Mouse (Mus musculus): ENCODE measurements around the gene Stat5b.

The Stat5b gene

DNA sequence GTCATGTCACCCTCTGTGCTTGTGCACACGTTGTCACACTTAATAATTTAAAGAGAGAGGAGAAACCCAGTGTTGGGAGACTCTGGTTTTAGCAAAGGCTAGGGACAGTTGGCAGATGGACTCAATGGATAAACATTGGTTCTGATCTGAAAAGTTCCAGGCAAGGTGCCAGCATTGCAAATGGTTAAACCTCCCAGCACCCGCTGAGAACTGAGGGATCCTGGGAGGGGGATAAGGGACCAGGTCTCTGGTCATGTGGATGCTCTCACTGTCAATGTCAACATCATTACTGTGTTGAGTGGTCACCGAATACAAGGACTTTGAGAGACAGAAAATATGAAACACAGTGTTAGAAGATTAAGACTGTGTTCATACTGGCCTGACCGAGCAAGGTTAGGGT is 33.7 kb downstream of the Stat5b start:
- DNase-seq (ENCODE audit: low spot score in 2 of 2), result no peak

DNA sequence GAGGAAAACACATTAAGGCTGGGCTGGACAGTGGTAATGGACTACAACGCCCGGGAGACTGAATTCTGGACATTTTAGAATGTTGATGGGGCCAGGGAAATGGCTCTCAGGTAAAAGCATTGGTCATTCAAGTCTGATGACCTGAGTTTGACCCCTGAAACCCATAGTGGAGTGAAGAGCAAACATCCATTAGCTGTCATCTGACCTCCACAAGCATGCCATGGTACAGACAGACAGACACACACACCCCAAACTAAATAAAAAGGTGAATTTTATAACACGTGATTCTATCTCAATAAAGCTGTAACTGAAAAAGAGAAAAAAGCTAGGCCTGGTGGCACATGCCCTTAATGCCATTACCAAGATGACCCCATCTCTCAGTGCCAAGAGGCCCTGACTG is 34.2 kb downstream of the Stat5b start:
- DNase-seq (ENCODE audit: low spot score in 2 of 2), result no peak

DNA sequence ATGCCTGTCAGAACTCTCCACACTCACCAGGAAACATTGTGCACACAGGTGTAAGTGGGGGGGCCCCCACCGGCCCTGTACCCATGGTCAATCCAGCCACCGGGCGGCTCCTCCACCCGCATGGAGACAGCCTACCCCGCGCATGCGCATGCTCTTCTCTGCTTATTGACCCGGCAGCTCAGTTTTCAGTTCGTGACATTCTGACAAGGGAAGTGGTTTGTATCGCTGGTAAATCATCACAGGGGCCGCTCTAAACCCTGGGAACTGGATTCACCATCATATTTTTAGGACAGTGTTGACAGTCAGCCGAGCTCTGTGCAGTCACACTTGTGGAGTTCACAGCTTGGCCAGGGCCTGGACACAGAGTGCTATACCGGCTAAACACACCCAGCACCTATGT is 36.0 kb downstream of the Stat5b start:
- DNase-seq (ENCODE audit: low spot score in 2 of 2), result no peak

DNA sequence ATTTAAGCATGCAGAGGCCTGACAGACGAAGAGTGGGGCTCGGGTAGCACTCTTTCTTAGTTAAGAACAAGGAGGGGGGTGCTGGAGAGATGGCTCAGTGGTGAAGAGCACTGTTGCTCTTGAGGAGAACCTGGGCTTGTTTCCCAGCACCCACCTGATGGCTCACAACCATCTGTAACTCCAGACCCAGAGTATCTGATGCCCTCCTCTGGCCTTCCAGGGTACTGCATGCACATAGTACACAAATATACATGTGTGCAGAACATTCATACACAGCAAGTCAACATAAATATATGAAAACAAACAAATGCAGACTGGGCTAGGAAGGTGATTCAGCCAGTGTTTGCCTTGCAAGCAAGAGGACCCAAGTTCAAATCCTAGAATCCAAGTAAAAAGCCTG is 39.4 kb downstream of the Stat5b start:
- no peak for DNase-seq (ENCODE audit: low spot score in 2 of 2)

DNA sequence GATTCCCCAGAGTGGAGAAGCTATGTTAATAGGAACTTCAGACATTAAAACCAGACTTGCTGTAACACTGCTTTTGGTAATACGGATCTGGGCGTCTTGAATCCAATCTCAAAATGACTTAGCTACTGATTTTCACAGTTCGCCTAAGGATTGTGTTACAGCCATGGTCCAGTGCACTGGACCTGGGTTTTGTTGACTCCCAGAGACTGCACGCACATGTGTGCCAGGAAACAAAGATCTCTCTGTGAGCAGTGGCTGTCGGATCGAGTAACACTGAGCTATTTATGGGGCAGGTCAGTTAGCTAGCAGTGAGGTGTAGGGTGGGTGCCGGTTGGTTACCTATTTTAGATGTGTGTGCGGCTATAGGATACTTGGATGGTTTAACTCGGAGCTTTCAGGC is 40.0 kb downstream of the Stat5b start:
- DNase-seq (ENCODE audit: low spot score in 2 of 2), result no peak

DNA sequence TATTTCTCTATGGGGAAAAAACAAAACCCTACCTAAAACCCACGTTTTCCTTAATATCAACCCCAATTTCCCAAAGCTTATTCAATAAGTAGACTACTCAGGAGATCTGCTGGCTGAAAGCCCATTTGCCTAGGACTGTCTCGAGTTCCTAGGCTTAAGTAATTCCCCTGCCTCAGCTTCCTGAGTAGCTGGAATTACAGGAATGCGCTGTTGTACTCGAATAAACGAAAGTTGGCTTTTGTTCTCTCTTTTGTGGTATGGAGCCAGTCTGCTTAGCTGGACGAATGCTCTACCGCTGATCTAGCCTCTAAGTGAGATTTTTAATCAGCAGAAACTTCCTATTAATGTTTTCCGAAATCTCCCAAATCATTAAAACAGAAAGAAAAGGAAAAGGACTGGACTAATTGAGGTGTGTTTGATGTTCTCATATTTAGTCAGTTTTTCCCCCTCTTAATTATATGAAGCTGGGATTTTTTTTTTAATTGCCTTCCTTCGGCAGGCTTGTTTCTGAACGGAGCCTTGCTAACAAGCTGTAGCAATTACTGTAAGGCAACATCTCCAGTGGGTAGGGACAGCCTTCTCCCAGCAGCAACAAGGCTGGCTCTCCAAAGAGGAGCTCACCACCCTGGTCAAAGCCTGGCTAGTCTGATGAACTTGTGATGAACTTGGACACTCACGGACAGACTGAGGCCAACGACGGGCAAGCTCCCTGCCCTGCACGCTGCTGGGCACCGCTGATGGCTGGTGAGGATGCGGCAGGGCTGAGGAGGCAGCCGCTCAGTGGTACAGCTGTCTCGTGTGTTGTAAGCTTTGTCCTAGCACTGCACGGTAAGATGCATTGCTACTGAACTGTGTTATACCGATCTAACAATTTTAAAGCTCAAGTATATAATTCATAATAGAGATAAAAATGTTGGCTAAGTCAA is 43.9 kb downstream of the Stat5b start:
- no peak for DNase-seq (ENCODE audit: low spot score in 2 of 2)

DNA sequence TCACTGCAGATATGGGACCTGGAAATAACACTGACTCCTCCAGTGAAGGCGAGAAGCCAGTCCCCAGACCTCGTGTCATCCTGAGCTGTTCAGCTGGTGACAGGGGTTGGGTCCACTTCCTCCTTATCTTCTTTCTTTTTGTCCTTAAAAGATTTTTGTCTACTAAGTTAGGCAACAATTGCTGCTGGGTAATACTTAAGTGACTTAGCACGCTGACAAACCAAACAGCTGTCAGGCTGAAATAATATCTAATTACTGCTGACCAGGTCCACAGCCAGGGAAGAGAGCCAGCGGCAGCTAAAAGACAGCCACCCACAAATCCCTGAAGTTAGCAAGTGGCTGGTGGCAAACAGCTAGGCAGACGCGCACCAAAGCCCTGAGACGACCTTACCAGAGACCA is 45.0 kb downstream of the Stat5b start:
- no peak for DNase-seq (ENCODE audit: low spot score in 2 of 2)

DNA sequence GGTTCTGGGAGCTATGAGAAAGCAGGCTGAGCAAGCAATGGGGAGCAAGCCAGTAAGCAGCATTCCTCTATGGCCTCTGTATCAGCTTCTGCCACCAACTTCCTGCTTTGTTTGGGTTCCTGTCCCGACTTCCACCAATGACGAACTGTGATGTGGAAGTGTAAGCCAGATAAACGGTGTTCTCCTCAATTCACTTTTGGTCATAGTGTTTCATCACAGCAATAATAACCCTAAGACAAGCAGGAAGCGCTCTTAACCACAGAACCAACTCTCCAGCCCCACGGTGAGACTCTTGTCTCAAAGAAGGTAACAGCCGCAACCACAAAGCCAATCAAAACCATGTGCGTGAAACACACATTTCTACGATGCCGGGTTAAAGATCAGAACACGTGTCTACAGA is 46.1 kb downstream of the Stat5b start:
- no peak for DNase-seq (ENCODE audit: low spot score in 2 of 2)

DNA sequence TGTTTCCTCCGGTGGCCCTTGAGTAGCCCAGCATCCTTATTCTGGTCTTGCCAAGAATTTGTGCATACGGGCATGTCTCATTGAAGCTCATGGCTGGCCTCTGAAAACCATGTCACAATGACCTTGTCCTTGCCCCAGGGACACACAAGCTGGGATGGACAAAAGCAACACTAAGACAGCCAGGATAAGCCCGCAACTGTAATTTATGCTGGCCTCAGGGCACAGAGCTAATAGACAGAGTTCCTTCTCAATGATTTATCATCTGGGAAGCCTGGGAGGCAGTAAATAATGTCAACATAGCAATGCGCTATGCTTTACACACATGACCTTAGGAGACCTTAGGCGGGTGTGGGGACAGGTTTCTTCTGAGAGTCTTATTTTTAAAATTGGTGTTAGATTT is 51.1 kb downstream of the Stat5b start:
- DNase-seq (ENCODE audit: low spot score in 2 of 2), result no peak

DNA sequence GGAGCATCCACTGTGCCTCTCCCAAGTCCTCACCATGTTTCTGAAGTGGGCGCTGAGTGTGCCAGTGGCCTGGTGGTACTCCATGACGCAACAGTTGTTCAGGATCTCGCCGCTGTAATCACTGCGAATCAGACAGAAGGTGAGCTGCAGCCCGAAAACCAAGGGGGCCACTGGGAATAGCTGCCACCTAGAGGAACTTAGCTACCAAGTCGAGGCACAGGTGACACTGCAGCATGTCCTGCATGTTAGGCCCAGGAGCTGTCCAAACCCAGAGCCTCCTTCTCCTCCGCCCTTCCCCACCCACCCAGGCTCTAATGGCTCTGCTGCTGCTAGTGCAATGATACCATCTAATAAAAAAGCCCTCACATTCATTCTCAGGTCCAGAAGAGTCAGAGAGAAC is 53.9 kb downstream of the Stat5b start:
- no peak for DNase-seq (ENCODE audit: low spot score in 2 of 2)

DNA sequence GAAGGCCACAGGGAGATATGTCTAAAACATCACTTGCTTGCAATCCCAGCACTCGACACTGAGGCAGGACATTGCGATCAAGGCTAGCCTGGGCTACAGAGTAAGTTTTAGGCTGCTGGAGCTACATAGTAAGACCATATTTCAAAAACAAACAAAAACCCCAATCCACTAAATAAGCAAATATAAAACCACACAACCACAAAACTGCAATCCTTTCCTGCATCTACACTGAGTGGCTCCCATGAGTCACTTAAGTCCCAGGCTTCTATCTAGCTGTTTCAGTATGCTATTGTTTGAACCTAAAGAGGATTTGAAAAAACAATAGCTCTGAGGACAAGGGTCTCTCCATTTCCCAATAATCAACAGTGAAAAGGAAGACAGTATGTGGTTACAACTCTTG is 55.1 kb downstream of the Stat5b start:
- DNase-seq (ENCODE audit: low spot score in 2 of 2), result no peak

DNA sequence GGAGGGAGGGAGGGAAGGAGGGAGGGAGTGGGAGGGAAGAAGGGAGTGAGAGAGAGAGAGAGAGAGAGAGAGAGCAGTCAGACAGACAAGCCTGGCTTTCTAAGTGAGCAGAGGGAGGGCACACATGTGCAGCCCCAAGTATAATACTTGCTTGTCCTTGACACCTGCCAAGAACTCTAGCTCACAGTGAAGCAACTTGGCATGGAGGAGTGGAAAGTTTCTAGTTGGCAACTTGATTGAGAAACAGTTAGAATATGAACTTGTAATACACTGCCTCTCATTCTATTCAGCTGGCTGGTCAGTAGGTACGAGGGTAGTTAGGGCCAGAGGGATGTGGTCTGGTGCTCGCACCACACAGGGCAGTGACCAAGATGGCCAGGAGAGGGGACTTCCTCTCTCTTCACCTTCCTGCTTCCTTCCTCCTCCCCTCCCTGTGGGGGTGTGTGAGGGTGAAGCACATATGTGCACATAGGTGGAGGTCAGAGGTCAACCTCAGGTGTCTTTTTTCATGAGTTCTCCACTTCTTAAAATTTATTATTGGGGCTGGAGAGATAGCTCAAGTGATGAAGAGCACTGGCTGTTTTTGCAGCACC is 59.0 kb downstream of the Stat5b start:
- DNase-seq (ENCODE audit: low spot score in 2 of 2), result no peak

DNA sequence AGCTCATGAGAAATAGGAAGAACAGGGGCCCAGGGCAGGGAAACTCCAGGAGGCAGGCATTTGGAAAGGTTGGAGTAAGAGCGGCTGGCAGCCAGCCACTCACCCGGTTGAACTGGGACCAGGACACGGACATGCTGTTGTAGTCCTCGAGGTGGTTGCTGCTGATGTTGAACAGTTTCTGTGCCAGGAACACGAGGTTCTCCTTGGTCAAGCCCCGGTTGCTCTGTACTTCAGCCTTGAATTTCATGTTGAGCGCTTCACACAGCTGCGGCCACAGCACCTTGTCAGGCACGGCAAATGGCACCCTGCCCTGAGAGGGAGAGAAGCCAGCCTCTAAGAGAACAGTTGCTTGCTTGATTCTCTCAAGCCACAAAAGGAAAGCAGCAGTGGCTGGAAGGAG is 59.9 kb downstream of the Stat5b start:
- peak in 1 of 2 experiments; percentile 32 for DNase-seq (ENCODE audit: low spot score in 2 of 2)

DNA sequence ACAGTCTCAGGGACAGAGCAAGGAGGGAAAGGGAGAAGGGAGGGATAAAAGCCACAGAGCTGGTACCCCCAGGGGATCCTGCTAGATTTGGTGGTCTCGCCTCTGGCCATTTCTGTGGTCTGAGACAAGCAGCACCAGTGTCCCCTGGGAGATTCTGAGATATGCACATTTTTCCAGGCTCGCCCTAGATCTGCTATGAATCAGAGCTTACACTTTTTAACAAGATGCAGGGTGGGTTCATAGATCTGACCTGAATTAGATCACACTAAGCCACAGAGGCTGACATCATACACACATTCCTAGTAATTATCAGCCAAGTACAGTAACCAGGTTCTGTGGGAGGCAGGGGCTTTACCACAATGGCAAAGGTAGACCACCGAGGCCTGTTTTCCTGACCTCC is 60.8 kb downstream of the Stat5b start:
- no peak for DNase-seq (ENCODE audit: low spot score in 2 of 2)

DNA sequence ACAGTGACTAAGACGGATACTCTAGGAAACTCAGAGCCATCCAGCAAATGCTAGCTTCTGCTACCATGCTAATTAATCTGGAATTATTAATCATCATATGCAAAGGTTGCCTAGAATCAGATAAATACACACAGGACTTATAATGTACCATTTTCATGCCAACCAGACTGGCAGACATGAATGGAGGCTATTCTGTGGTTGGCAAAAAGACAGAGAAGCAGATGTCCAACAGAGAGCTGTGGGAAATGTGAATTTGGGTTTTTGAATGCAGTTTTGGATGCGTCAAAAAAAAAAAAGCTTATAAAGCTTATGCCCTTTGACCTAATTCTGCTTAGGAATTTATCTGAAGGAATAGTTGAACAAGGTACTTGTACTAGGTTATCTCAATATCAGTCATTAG is 64.8 kb downstream of the Stat5b start:
- DNase-seq (ENCODE audit: low spot score in 2 of 2), result no peak

DNA sequence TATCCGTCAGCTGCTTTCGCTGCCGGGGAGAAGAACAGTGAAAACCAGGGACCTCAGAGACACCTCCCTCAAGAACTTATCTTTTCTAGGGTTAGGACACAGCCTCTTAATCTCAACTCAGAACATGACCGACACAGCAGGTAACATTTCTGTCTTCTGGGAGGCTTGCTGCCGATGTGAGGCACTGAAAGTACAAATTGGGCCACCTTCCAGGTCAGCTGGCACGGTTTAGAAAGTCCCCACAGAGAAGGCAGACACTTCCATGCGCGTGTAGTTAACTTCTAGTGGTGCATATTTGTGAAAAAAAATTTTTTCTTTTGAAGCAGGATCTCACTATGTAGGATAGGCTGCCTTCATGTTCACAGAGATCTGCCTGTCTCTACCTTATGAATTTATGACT is 66.2 kb downstream of the Stat5b start:
- no peak for DNase-seq (ENCODE audit: low spot score in 2 of 2)

DNA sequence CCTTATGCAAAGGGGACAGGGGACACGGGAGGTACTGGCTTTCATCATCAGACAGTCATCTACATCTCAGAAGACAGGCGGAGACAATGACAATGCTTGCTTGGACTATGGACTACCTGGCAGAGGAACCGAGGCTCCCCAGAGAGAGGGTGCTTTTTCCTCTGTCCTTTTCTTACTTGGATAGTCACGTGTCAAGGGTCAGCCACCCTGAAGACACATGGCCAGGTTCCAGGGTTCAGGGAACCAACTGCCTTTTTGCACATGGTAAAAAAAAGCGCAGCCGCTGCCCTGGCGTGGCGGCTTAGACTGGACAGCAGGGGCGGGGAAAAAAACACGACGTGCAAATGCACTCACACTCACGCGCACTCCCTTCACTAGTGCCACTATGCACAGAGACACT is 68.0 kb downstream of the Stat5b start:
- no peak for DNase-seq (ENCODE audit: low spot score in 2 of 2)

DNA sequence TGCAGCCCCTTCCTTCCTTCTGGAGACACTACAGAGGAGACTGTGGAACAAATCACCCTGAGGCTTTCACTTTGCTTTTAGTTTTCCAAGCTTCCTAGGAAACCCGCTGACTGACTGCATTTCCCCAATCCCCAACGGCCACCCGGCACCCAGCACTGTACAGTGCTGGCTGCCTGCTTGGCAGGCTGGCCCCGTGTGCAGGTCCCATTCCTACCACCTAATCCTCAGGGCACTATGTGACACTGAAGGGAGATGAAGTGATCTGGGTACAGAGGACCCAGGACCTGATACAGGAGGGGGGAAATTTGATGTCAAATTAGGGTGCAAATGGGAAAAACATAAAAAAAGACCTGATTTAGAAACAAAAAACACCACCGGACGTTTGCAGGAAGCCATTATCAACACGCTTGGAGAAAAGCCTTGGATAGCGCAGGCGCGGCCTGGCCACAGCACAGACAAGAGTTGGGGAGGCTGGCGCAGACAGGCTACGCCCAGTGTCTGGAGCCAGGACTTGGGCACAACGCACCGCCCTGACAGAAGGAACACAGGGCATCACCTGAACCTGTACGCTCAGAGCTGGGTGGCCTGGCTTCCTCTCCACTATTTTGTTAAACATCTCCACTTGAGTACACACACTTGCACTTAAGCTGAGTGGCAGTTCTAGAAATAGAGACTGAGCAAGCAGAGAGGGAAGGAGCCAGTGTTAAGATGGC is 68.6 kb downstream of the Stat5b start:
- DNase-seq (ENCODE audit: low spot score in 2 of 2), result no peak

DNA sequence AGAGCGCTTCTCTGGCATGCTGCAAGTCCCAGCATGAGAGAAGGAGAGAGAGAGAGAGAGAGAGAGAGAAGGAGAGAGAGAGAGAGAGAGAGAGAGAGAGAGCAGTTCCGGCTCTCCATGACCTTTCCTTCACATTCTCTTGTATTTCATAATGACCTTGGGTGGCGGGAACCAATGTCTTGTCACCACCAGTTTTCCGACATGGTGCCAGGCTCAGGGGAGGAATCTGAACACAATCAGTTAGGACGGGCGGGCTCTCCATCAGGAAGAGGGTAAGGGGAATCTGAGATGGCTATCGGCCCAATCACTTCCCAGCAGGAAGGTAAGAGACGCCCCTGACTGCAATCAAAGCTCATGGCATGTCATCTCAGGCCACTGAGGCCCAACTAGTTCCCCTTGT is 70.3 kb downstream of the Stat5b start:
- DNase-seq (ENCODE audit: low spot score in 2 of 2), result no peak

DNA sequence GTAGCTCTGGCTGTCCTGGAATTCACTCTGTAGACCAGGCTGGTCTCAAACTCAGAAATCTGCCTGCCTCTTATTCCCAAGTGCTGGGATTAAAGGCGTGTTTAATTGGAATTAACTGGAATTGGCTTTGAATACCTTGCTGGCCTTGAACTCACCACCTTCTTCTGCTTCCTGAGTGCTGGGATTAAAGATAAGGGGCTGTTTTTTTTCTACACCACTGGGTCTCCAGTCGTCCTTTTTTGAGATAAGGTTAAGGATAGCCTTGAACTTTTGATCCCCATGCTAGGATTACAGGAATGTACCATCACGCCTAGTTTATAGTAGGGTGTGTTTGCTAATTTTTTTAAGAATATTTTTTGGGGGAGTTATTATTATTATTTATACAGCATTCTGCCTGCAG is 72.5 kb downstream of the Stat5b start:
- DNase-seq (ENCODE audit: low spot score in 2 of 2), result no peak

DNA sequence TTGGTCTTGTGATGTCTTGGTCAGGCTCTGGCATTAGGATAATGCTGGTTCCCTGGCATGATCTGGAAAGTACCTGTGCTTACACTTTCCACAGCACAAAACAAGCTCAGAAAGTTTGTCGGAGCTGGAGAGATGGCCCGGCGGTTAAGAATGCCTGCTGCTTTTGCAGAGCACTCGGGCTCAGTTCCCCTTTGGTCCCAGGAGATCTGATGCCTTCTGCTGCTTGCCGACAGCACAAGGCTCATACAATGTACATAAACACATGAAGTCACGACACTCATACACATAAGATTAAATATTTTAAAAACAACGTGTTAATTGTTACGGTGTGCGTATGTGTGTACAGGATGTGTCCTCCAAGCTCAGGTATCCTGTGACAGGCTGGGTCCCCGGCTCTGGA is 74.6 kb downstream of the Stat5b start:
- DNase-seq (ENCODE audit: low spot score in 2 of 2), result no peak

DNA sequence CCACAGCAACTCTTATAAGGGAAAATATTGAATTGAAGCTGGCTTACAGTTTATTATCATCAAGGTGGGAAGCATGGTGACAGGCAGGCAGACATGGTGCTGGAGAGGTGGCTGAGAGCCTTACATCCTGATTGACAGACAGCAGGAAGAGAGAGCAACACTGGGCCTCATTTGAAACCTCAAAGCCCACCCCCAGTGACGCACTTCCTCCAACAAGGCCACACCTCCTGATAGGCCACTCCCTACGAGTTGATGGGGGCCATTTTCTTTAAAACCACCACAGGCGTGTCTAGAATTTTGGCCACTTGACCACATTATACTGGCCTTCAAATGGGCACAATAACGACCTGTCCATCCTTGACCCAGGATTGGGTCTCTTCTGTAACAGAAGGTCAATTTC is 76.3 kb downstream of the Stat5b start:
- DNase-seq (ENCODE audit: low spot score in 2 of 2), result no peak

All from right cerebral cortex, adult 2 months (tissue).